Mouse (Mus musculus) CD4-positive, CD25-positive, alpha-beta regulatory T cell (primary cell): ENCODE results near the gene Gopc. TPM values are rescaled to one million over a fixed set of nuclear protein-coding genes. Genes with fewer than 3 reads are reported as not detected.

ENCODE experiments used
- polyA plus RNA-seq: library from polyadenylated mRNA; unstranded; fragments of 100-300 nt; shearing (Covaris generic); gene quantifications from one replicate; pipeline ENCODE4 v1.2.1, GENCODE M21; 2017

The Gopc gene
- polyA plus RNA-seq: 30.3 TPM

GRCm38 (mm10) chr10:52381845-52382591 lies at the start of gene Gopc:
Gene Gopc (minus strand): TSS chr10:52382124.

GRCm38 (mm10) chr10:52417299-52417997 lies 35.5 kb upstream of the Gopc start, which contains the start of gene Nus1:
Gene Nus1 (plus strand): TSS chr10:52417547.

GRCm38 (mm10) chr10:52388922-52389430 lies 7.1 kb upstream of the Gopc start, which contains the start of gene Nepn:
Gene Nepn (plus strand): TSS chr10:52388972.

GRCm38 (mm10) chr10:52358467-52358866 lies 23.5 kb downstream of the Gopc start, which contains the start of gene Gm26741:
Gene Gm26741 (plus strand): TSS chr10:52358767.

Other genes with a start within 250 kb of the Gopc start
- gene Ros1, start 186.9 kb downstream of the Gopc start, polyA plus RNA-seq: not detected
- 0.11 TPM for gene Dcbld1, start 148.5 kb downstream of the Gopc start, polyA plus RNA-seq
- gene Gm26741, start 23.4 kb downstream of the Gopc start, polyA plus RNA-seq: not detected
- gene Nepn, start 6.8 kb upstream of the Gopc start, polyA plus RNA-seq: not detected
- gene Nus1, start 35.4 kb upstream of the Gopc start, polyA plus RNA-seq: 15.0 TPM